Mouse (Mus musculus) testis, postnatal 14 days (tissue): ENCODE measurements at regions not wholly inside any gene's neighbourhood (a gene's known extent, or its start where the extent isn't known, plus 50 kb on each side); places are given as distances from the start of the nearest gene placed in this dataset.
A peak's percentile ranks its signal among the peaks of the same experiment; 100 is the strongest.

ENCODE experiments used
- DNase-seq: peaks from one replicate; pipeline ENCODE4 v3.0.0; 2021; ENCODE audit warnings: low spot score

GRCm38 (mm10) chr15:59786706-59787425 lies 229.5 kb downstream of the 4933412E24Rik start:
- DNase-seq: no peak

GRCm38 (mm10) chr15:59785981-59786380 lies 230.4 kb downstream of the 4933412E24Rik start:
- no peak for DNase-seq

- DNase-seq: no peak
Observed at GRCm38 (mm10) chr15:59784556-59784929, 231.9 kb downstream of the 4933412E24Rik start.

- DNase-seq: no peak
Observed at GRCm38 (mm10) chr15:59783782-59784555, 232.4 kb downstream of the 4933412E24Rik start.

DNA sequence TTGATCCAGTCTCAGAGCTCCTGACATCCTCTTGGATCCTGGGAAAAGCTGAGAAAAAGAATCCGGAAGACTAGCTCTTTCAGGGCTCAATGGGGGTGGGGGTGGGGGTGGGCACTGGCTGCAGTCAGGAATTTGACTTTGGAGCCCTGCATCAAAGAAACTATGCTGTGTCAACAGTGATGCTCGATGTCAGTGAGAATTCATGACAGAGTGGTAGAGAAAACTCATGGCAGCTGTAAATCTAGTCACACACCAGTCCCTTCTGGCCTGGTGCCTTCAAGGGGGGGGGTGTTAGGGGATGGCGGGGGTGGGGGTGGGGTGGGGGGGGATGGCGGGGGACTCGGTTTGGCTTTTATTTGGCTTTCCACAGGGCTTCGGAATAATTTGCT lies 233.0 kb downstream of the 4933412E24Rik start:
- no peak for DNase-seq

- no peak for DNase-seq
Observed at GRCm38 (mm10) chr15:59780506-59780905, 235.9 kb downstream of the 4933412E24Rik start.

GRCm38 (mm10) chr15:59777307-59777871 lies 239.0 kb downstream of the 4933412E24Rik start:
- DNase-seq: peak; percentile 77

GRCm38 (mm10) chr15:59775781-59776180 lies 240.6 kb downstream of the 4933412E24Rik start:
- no peak for DNase-seq

DNA sequence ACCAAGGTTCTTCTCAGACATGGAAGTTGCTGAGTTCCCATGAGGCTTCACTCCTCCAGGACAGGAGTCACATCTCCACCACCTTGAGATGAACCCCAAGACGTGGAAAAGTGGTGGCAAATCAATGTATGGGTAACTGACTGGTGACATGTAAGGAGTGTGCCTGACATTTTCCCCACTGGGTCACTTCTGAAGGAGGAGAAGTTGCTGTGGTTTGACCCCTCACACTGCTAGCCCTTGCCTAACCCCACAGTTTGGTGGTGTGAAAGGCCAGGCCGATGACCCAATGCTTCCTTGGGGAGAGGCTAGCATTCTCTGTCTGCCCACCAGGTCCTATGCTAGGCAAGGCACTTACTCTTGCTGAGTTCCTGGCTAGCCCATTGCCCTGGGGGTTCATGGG lies 242.4 kb downstream of the 4933412E24Rik start:
- no peak for DNase-seq

DNA sequence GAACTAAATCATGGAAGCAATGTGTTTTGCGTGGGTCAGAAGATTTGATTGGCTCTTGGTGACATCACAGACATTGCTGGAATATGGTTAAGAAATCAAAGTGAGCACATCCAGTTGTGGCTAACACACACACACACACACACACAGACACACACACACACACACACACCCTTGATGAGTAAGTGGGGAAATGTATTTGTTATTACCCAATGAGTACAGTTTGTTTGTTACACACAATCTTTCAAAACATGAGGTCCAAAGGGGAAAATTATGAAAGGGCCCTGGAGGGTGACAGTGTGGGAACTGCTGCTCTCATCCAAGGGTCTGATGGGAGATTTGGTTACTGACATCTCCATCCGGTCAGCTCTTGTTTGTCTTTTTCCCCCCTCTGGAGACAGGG lies 243.8 kb downstream of the 4933412E24Rik start:
- DNase-seq: no peak

GRCm38 (mm10) chr15:59762061-59762460 lies 254.4 kb downstream of the 4933412E24Rik start:
- DNase-seq: no peak

DNA sequence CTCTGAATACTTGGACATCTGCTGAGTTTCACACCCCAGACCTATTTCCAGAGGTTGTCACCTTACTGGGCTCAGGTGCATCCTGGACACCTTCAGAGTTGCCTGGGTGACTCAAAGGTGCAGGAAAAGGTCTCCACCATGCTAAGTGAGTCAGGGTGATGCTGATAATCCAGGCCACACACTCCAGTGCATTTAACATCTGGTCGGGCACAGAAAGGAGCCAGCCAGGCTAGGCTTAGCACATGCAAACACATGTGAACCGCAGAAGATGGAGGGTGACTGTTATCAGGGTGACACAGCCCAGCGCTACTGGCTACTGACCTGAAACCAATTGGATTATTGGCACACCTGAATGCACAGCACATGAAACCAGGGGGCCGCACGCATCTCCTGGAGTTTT lies 255.9 kb downstream of the 4933412E24Rik start:
- DNase-seq: no peak

- DNase-seq: peak; percentile 10
Observed at GRCm38 (mm10) chr15:59759566-59759965, 256.8 kb downstream of the 4933412E24Rik start.

- DNase-seq: no peak
Observed at GRCm38 (mm10) chr15:59758971-59759370, 257.4 kb downstream of the 4933412E24Rik start.

DNA sequence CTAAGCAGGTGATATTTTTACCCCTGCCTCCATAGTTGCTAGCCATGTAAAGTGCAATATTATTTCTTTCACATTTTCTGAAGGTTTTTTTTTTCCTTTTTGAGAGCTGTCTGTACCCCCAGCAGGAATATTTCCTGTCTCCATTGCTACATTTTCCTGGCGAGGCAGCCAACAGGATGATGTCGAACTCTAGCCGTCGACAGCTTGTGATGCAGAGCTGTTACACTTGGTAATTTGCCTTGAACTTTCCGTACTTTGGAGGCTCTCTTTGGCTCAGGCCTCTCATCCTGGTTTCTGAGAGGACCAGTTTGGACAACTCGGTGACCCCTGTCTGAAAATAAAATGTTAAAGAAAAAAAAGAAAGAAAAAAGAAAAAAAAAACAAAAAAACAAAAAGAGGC lies 260.3 kb downstream of the 4933412E24Rik start:
- peak; percentile 15 for DNase-seq

DNA sequence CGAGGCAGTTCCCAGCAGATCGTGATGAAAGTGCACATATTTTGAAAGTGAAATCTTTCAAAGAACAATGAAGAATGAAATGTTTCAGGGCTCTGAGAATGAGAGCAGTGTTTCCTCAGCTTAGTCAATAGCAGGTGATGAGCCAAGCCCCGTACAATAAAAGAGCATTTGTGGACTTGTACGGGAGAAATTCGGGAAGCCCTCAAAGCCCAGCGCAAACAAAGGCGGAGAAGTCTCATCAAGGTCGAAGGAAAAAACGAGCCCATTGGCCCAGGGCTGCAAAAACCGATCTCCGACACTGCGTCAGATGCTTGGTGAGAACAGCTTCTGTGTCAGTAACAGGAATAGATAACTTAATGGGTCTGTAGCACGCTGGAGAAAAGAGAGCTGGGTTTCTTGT lies 261.5 kb downstream of the 4933412E24Rik start:
- no peak for DNase-seq

GRCm38 (mm10) chr15:59752277-59752676 lies 264.1 kb downstream of the 4933412E24Rik start:
- no peak for DNase-seq

DNA sequence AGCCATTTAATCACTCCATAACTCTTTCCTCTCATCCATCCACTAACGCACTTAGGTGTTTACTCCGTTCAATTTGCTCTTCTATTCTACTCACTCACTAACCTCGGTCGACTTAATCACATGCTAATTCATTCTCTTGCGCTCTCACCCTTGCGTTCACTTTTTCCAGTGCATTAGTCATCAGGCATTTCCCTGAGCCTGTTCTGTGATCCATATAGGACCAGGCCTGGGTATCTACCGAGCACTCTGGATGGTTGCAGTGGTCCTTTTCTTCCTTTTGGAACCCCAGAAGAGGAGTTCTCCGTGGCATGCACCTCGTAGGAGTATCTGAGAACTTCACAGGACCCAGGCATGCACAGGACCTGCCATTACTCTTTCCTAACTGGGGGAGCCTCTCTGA lies 270.1 kb downstream of the 4933412E24Rik start:
- no peak for DNase-seq

DNA sequence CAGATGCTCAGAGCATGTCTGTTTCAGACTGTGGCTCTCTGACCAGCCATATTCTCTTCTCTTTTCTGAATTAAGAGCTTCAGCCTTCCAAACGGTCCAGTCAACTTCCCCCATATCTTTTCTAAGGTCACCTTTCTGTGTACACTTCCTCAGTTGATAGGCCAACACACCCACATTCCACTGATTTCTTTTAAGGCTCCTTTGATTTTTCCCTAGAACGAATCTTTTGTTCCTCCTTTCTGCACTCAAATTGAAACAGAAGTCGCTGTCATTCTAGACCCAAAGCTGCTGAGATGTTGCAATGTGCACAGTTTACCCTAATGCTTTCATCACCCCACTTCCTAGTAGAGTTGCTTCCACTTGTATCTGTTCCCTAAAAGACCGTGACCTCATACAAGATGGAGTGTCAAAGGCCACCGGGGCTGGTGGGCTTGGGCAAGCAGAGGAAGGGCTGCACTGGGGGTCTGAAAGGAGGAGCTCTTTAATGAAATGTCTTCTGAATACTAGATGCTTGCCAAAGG lies 271.9 kb downstream of the 4933412E24Rik start:
- DNase-seq: no peak

DNA sequence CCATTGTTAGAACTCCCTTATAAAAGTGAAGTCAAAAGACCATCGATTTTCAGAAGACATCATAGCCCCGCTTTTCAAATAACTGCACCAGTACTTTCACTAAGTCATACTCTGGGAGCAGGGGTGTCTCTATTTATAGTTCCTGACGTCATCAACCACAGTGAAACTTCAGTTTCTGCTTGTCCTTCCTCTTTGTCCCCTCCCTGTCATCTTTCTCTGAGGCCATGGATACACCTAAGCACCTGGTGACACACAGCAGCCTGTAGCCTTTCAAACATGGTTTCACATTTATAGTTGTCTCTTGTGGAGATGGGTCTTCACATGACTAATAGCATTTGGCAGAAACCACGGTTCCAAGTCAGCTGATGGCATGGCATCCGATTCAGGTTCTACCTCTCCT lies 277.2 kb downstream of the 4933412E24Rik start:
- DNase-seq: no peak

GRCm38 (mm10) chr15:59737247-59737646 lies 279.2 kb downstream of the 4933412E24Rik start:
- no peak for DNase-seq

DNA sequence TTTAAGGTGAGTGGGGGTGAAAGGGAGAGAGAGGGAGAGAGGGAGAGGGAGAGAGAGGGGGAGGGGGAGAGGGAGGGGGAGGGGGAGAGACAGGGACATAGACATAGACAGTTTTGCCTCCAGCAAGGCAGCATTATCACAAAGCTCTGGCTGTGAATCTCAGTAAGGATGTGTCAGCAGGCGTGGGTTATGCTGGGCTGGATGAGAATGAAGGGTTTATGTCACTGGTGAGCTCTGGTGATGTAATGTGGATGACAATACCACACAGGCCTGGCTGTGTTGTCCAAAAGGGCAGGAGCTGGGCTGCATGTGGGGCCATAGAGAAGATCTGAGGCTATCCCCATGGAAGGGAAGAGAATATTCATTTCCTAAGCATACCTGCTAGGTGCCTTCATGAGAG lies 282.0 kb downstream of the 4933412E24Rik start:
- no peak for DNase-seq

- no peak for DNase-seq
Observed at GRCm38 (mm10) chr15:59733932-59734331, 282.5 kb downstream of the 4933412E24Rik start.
